Mouse (Mus musculus) myocyte (in vitro differentiated cells): ENCODE measurements around the gene Ddr2.

Source experiments
- CEBPB ChIP-seq: IDR thresholded peaks from 2 replicates; pipeline ENCODE4 v1.6.1; 2011; ENCODE audit warnings: mild to moderate bottlenecking, moderate library complexity; ENCODE audit not compliant: poor library complexity, insufficient read depth, severe bottlenecking
- E2F4 ChIP-seq: IDR thresholded peaks from one replicate; pipeline ENCODE4 v1.6.1; 2011; ENCODE audit warnings: mild to moderate bottlenecking, control low read depth, moderate library complexity; ENCODE audit not compliant: insufficient read depth
- MAX ChIP-seq: IDR thresholded peaks from one replicate; pipeline ENCODE4 v1.6.1; 2011; ENCODE audit warnings: low read depth, mild to moderate bottlenecking, control low read depth
- MYOD1 ChIP-seq, 3 experiments: IDR thresholded peaks; one replicate each; pipeline ENCODE4 v1.6.1; 2011; ENCODE audit warnings: control low read depth in 2 of 3, low read depth in 2 of 3, mild to moderate bottlenecking in 2 of 3, moderate library complexity in 1 of 3; ENCODE audit not compliant: insufficient read length in 2 of 3, control insufficient read depth in 1 of 3
- POLR2A ChIP-seq: IDR thresholded peaks from one replicate; pipeline ENCODE4 v1.6.1; 2011; ENCODE audit warnings: low read depth, mild to moderate bottlenecking, control low read depth, moderate library complexity; ENCODE audit not compliant: insufficient read length
- POLR2AphosphoS2 ChIP-seq: IDR thresholded peaks from one replicate; pipeline ENCODE4 v1.6.1; 2011; ENCODE audit warnings: low read depth, control low read depth; ENCODE audit not compliant: insufficient read length
- TCF12 ChIP-seq: IDR thresholded peaks from one replicate; pipeline ENCODE4 v1.6.1; 2011; ENCODE audit warnings: mild to moderate bottlenecking, control low read depth; ENCODE audit not compliant: poor library complexity, insufficient read depth, severe bottlenecking
- TCF3 ChIP-seq: IDR thresholded peaks from one replicate; pipeline ENCODE4 v1.6.1; 2011; ENCODE audit warnings: low read depth, control low read depth; ENCODE audit not compliant: insufficient read length
- USF1 ChIP-seq: IDR thresholded peaks from one replicate; pipeline ENCODE4 v1.6.1; 2011; ENCODE audit warnings: low read depth, mild to moderate bottlenecking, control low read depth, moderate library complexity

DNA sequence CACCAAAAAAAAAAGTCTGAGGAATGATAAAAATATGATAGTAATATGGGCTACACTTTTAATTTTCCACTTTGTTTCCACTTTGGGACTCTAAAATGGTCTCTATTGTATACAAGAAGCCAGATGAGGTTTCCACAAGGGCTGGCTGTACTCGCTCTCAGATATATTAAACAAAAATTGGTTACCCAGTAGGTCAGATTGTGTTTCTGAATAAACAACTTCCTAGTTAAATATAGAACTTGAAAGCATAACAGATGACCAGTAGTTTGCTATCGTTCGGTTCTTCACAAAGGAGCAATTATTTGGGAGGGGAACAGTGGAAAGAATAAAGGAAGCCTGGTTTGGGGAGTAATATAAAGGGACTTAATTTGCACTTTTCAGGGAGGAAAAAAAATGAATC is 20.4 kb upstream of the Ddr2 start:
- TF ChIP-seq MAX: no peak
- TF ChIP-seq POLR2A: no peak
- TF ChIP-seq USF1: no peak
- TF ChIP-seq POLR2AphosphoS2: no peak
- TF ChIP-seq CEBPB: no peak
- no peak for TF ChIP-seq E2F4
- TF ChIP-seq MYOD1 (IDR thresholded peaks at IDR 0.05; ENCODE audit: control insufficient read depth in 1 of 3, insufficient read length in 2 of 3, low read depth in 2 of 3): no peak
- no peak for TF ChIP-seq TCF3
- no peak for TF ChIP-seq TCF12
